ENCODE assay signal across 22 mouse cellular contexts in genomic region chr16:17409046-17409445, GRCm38 (mm10). TPM values are rescaled to one million over a fixed set of nuclear protein-coding genes. Genes with fewer than 3 reads are reported as not detected.
DNase-seq lines count a peak whose midpoint lies in the region; ATAC-seq and TF ChIP-seq lines count a peak whose summit lies in the region.
"Had no signal": no experiment of that assay in that cellular context is flagged by ENCODE, and none has a peak within 500 bp of the region (broad histone marks: within the 10 kb centered on the region; RNA-seq: fewer than 3 reads in every experiment).

No protein-coding gene starts in this region.

- dilution Hi-C loops in CH12.LX (cut with MboI; ENCODE audit: extremely low pct_ligation_motif_present, extremely low pct_unique_long_range_greater_than_20kb, low sequenced_read_pairs): no loop called here

- in situ Hi-C loops in CH12.LX (cut with MboI; ENCODE audit: low pct_ligation_motif_present, low pct_unique_long_range_greater_than_20kb, low sequenced_read_pairs): loop anchor here (5.0 kb wide), 1 partner anchor 123 kb away; the partner anchor contains the start of gene Thap7

- no peak for ATAC-seq in lung, postnatal 0 days
- peak; percentile 53; the same call in 1 of the 2 replicates for ATAC-seq in neutrophil, adult 5-6 weeks (ENCODE audit: extremely low read depth, insufficient number of reproducible peaks, low FRiP score, poor library complexity, severe bottlenecking)
- ATAC-seq in forebrain, postnatal 0 days: no peak
- ATAC-seq: forebrain, embryonic 16.5 days; hindbrain, postnatal 0 days; intestine, embryonic 16.5 days had no signal

- intact Hi-C loops in heart, adult 2 months (cut with DNase I): loop anchor here (5.0 kb wide), 1 partner anchor 313 kb away; no protein-coding TSS in a partner anchor
- intact Hi-C loops in heart, postnatal 36 days (cut with DNase I): loop anchor here (10.0 kb wide), 1 partner anchor 204 kb away; the partner anchor contains the start of genes Rimbp3 and Ube2l3

- no peak overlapping the region for H3K9ac ChIP-seq in heart, adult 2 months (ENCODE audit: low read depth, low read length)
- no peak overlapping the region for H3K9ac ChIP-seq in lung, postnatal 0 days (replicated peaks; ENCODE audit: low read depth)
- H3K9ac ChIP-seq in CH12.LX (ENCODE audit: insufficient read depth, low read depth): peak overlapping the region; percentile 7
- H3K9ac ChIP-seq in forebrain, postnatal 0 days: no peak overlapping the region
- H3K9ac ChIP-seq: kidney, embryonic 15.5 days; liver, embryonic 14.5 days; lung, embryonic 15.5 days had no signal

- no peaks in the 10 kb centered on the region for H3K27me3 ChIP-seq in heart, adult 2 months (ENCODE audit: control insufficient read depth, insufficient read depth, low read length)
- H3K27me3 ChIP-seq in lung, postnatal 0 days (replicated peaks; ENCODE audit: insufficient read depth, low read length): no peaks in the 10 kb centered on the region
- no peaks in the 10 kb centered on the region for H3K27me3 ChIP-seq in CH12.LX (replicated peaks)
- no peaks in the 10 kb centered on the region for H3K27me3 ChIP-seq in forebrain, postnatal 0 days (ENCODE audit: insufficient read depth, low read length)
- H3K27me3 ChIP-seq: kidney, embryonic 15.5 days; lung, embryonic 15.5 days had no signal

- no peak for TF ChIP-seq EP300 in heart, adult 2 months (IDR thresholded peaks at IDR 0.05; ENCODE audit: insufficient read depth, low read depth, low read length)
- no peak for TF ChIP-seq EP300 in lung, postnatal 0 days (IDR thresholded peaks at IDR 0.05)
- peak; percentile 92 for TF ChIP-seq EP300 in CH12.LX (IDR thresholded peaks at IDR 0.05; ENCODE audit: low read length)

- DNase-seq in heart, adult 2 months: no peak
- DNase-seq in heart, postnatal 36 days: no peak
- peak; percentile 25 for DNase-seq in lung, postnatal 25 days (ENCODE audit: low spot score)
- DNase-seq in lung, postnatal 0 days (ENCODE audit: low spot score): no peak
- DNase-seq in CH12.LX (ENCODE audit: extremely low read depth): peak; percentile 87
- DNase-seq in forebrain, postnatal 0 days: no peak
- DNase-seq in right cerebral cortex, postnatal 14 days: no peak
- DNase-seq: adrenal gland, postnatal 25 days; cerebellum, adult 11-12 months; cerebellum, postnatal 10 days; gastrocnemius, postnatal 36 days; kidney, postnatal 36 days; midbrain, embryonic 14.5 days; right cerebral cortex, postnatal 25 days had no signal

- no peak; the same call in none of the 2 replicates for TF ChIP-seq RAD21 in CH12.LX (IDR thresholded peaks at IDR 0.05; ENCODE audit: low read depth, low read length)

- TF ChIP-seq POLR2A in heart, adult 2 months (IDR thresholded peaks at IDR 0.05; ENCODE audit: insufficient read depth, low read depth, low read length): no peak
- no peak for TF ChIP-seq POLR2A in CH12.LX (IDR thresholded peaks at IDR 0.05; ENCODE audit: low read depth, low read length)

- peak overlapping the region; percentile 44 for H3K27ac ChIP-seq in heart, adult 2 months
- no peak overlapping the region for H3K27ac ChIP-seq in lung, postnatal 0 days (ENCODE audit: low read length)
- peak overlapping the region; percentile 82 for H3K27ac ChIP-seq in CH12.LX (ENCODE audit: insufficient read depth, low read depth)
- no peak overlapping the region for H3K27ac ChIP-seq in forebrain, postnatal 0 days (ENCODE audit: low read depth, low read length)
- H3K27ac ChIP-seq: embryonic facial prominence, embryonic 10.5 days; hindbrain, postnatal 0 days; kidney, embryonic 15.5 days; liver, embryonic 14.5 days; lung, embryonic 15.5 days had no signal

- H3K36me3 ChIP-seq in heart, adult 2 months (ENCODE audit: control insufficient read depth, insufficient read depth, low read length): peaks cover 1% of the 10 kb centered on the region; the same call in 1 of the 2 replicates
- H3K36me3 ChIP-seq in lung, postnatal 0 days (ENCODE audit: insufficient read depth, low read length): no peaks in the 10 kb centered on the region
- H3K36me3 ChIP-seq in CH12.LX (replicated peaks in 1 of 2; ENCODE audit: control insufficient read depth in 1 of 2, insufficient read depth in 1 of 2, low read length in 1 of 2): peaks cover 0 to 24% of the 10 kb centered on the region in 2 experiments
- H3K36me3 ChIP-seq in forebrain, postnatal 0 days (ENCODE audit: insufficient read depth): 0 out of 2 replicates have a peak, but pooled peaks cover 8% of the 10 kb centered on the region
- H3K36me3 ChIP-seq: embryonic facial prominence, embryonic 10.5 days; kidney, embryonic 15.5 days; lung, embryonic 15.5 days had no signal

- H3K79me2 ChIP-seq in heart, adult 2 months (replicated peaks; ENCODE audit: control insufficient read depth, insufficient read depth, low read length): peaks cover 3% of the 10 kb centered on the region; the same call in 1 of the 2 replicates
- peaks cover 38% of the 10 kb centered on the region for H3K79me2 ChIP-seq in CH12.LX (replicated peaks; ENCODE audit: control insufficient read depth, extremely low read depth, insufficient read depth, poor library complexity, severe bottlenecking)

- H3K4me3 ChIP-seq in heart, adult 2 months: no peak overlapping the region
- H3K4me3 ChIP-seq in lung, postnatal 0 days (ENCODE audit: low read depth, low read length): no peak overlapping the region
- H3K4me3 ChIP-seq in CH12.LX (replicated peaks in 1 of 3; ENCODE audit: low read depth in 2 of 3, low read length in 2 of 3, poor library complexity in 1 of 3): peak overlapping the region in 2 of 3 experiments; percentile 29 to 70
- no peak overlapping the region for H3K4me3 ChIP-seq in forebrain, postnatal 0 days (ENCODE audit: low read depth, low read length)
- H3K4me3 ChIP-seq: embryonic facial prominence, embryonic 10.5 days; kidney, embryonic 15.5 days; lung, embryonic 15.5 days had no signal

- H3K4me1 ChIP-seq in heart, adult 2 months (ENCODE audit: control insufficient read depth, insufficient read depth, low read length): peaks cover 12% of the 10 kb centered on the region
- H3K4me1 ChIP-seq in lung, postnatal 0 days (ENCODE audit: insufficient read depth, low read depth, low read length): peaks cover 14% of the 10 kb centered on the region; the same call in 1 of the 2 replicates
- H3K4me1 ChIP-seq in CH12.LX (ENCODE audit: control insufficient read depth in 1 of 2, insufficient read depth in 2 of 2): peaks cover 18 to 55% of the 10 kb centered on the region in 2 experiments
- peaks cover 18% of the 10 kb centered on the region for H3K4me1 ChIP-seq in forebrain, postnatal 0 days (ENCODE audit: insufficient read depth)

- no peaks in the 10 kb centered on the region for H3K9me3 ChIP-seq in lung, postnatal 0 days (ENCODE audit: low read length)
- H3K9me3 ChIP-seq in CH12.LX (replicated peaks; ENCODE audit: low read length): no peaks in the 10 kb centered on the region
- no peaks in the 10 kb centered on the region for H3K9me3 ChIP-seq in forebrain, postnatal 0 days (ENCODE audit: low read length)
- H3K9me3 ChIP-seq: embryonic facial prominence, embryonic 10.5 days; kidney, embryonic 15.5 days; lung, embryonic 15.5 days had no signal

- 74% methylated on average over 2 of the region's 2 CpGs for WGBS in heart, adult 2 months
- WGBS in lung, postnatal 0 days: 93% methylated on average over 2 of the region's 2 CpGs
- 94% methylated on average over 2 of the region's 2 CpGs for WGBS in forebrain, postnatal 0 days

- H3K4me2 ChIP-seq in lung, postnatal 0 days (replicated peaks; ENCODE audit: low read depth, low read length): no peak overlapping the region
- H3K4me2 ChIP-seq in CH12.LX (ENCODE audit: insufficient read depth, low read depth, poor library complexity, severe bottlenecking): peak overlapping the region; percentile 99
- H3K4me2 ChIP-seq in forebrain, postnatal 0 days (ENCODE audit: low read depth): no peak overlapping the region
- H3K4me2 ChIP-seq: kidney, embryonic 15.5 days; lung, embryonic 15.5 days had no signal

- no peak for TF ChIP-seq CTCF in heart, adult 2 months (IDR thresholded peaks at IDR 0.05)
- TF ChIP-seq CTCF in lung, postnatal 0 days (IDR thresholded peaks at IDR 0.05): no peak
- no peak for TF ChIP-seq CTCF in CH12.LX (conservative IDR thresholded peaks at IDR 0.05 in 1 of 2, IDR thresholded peaks at IDR 0.05 in 1 of 2; ENCODE audit: low read depth in 2 of 2, low read length in 2 of 2)
- TF ChIP-seq CTCF in forebrain, postnatal 0 days (IDR thresholded peaks at IDR 0.05; ENCODE audit: low read depth): no peak

RNA-seq across cellular contexts. Expression of gene Pi4ka, which starts 2.9 kb away (rescaled TPM):
- 10 to 100 TPM; 56.4 to 57.1 TPM for total RNA-seq in heart, adult 2 months (2021)
- 49.0 and 61.2 TPM in 2 replicates for polyA plus RNA-seq in heart, adult 2 months (2012; rRNA removed)
- total RNA-seq in heart, postnatal 36 days (2021): 10 to 100 TPM; 57.2 to 58.4 TPM
- polyA plus RNA-seq in lung, postnatal 0 days (2015; fragmentation: Nextera tagmentation; extraction: Ambion mirVana): 14.2 and 17.1 TPM in 2 replicates
- total RNA-seq in CH12.LX (2012; rRNA removed) (79.4 and 88.4 TPM in 2 replicates), CH12.LX (2014; rRNA removed) (33.2 and 40.5 TPM in 2 replicates)
- 97.2 and 149 TPM in 2 replicates for polyA plus RNA-seq in CH12.LX (2012; ENCODE audit: insufficient read length, low read depth)
- 68.1 and 93.9 TPM in 2 replicates for total RNA-seq in neutrophil, adult 5-6 weeks (2017)
- 106 and 107 TPM in 2 replicates for total RNA-seq in forebrain, postnatal 0 days (2014; rRNA removed)
- polyA plus RNA-seq in forebrain, postnatal 0 days (2015; fragmentation: Nextera tagmentation; extraction: Ambion mirVana): 32.6 and 41.2 TPM in 2 replicates

RNA-seq across cellular contexts. Expression of gene Snap29, which starts 3.3 kb away (rescaled TPM):
- total RNA-seq in heart, adult 2 months (2021): 10 to 100 TPM; 15.5 to 17.0 TPM
- 5.0 and 8.1 TPM in 2 replicates for polyA plus RNA-seq in heart, adult 2 months (2012; rRNA removed)
- total RNA-seq in heart, postnatal 36 days (2021): 10 to 100 TPM; 16.7 to 17.3 TPM
- 11.5 and 13.4 TPM in 2 replicates for polyA plus RNA-seq in lung, postnatal 0 days (2015; fragmentation: Nextera tagmentation; extraction: Ambion mirVana)
- total RNA-seq in CH12.LX (2012; rRNA removed) (21.6 and 23.7 TPM in 2 replicates), CH12.LX (2014; rRNA removed) (37.4 and 38.2 TPM in 2 replicates)
- polyA plus RNA-seq in CH12.LX (2012; ENCODE audit: insufficient read length, low read depth): 47.0 and 47.2 TPM in 2 replicates
- total RNA-seq in neutrophil, adult 5-6 weeks (2017): 67.6 and 74.8 TPM in 2 replicates
- 41.9 and 43.2 TPM in 2 replicates for total RNA-seq in forebrain, postnatal 0 days (2014; rRNA removed)
- 14.5 and 19.9 TPM in 2 replicates for polyA plus RNA-seq in forebrain, postnatal 0 days (2015; fragmentation: Nextera tagmentation; extraction: Ambion mirVana)

RNA-seq across cellular contexts. Expression of gene Crkl, which starts 42.7 kb away (rescaled TPM):
- total RNA-seq in heart, adult 2 months (2021): 10 to 100 TPM; 26.2 to 27.2 TPM
- polyA plus RNA-seq in heart, adult 2 months (2012; rRNA removed): 31.2 and 36.5 TPM in 2 replicates
- 10 to 100 TPM; 23.4 to 27.4 TPM for total RNA-seq in heart, postnatal 36 days (2021)
- 33.1 and 39.6 TPM in 2 replicates for polyA plus RNA-seq in lung, postnatal 0 days (2015; fragmentation: Nextera tagmentation; extraction: Ambion mirVana)
- total RNA-seq in CH12.LX (2012; rRNA removed) (21.6 and 23.5 TPM in 2 replicates), CH12.LX (2014; rRNA removed) (14.5 and 16.9 TPM in 2 replicates)
- 27.3 and 35.6 TPM in 2 replicates for polyA plus RNA-seq in CH12.LX (2012; ENCODE audit: insufficient read length, low read depth)
- total RNA-seq in neutrophil, adult 5-6 weeks (2017): 36.1 and 39.7 TPM in 2 replicates
- total RNA-seq in forebrain, postnatal 0 days (2014; rRNA removed): 31.4 and 55.4 TPM in 2 replicates
- polyA plus RNA-seq in forebrain, postnatal 0 days (2015; fragmentation: Nextera tagmentation; extraction: Ambion mirVana): 44.5 and 60.5 TPM in 2 replicates

Comparison
In these comparisons a context has a peak if more than half of its experiments do, and no peak if none do; other contexts are left out.
1. DNase-seq: peak in lung, postnatal 25 days (single experiment) and CH12.LX (single experiment); none in heart, adult 2 months (0 of 2), heart, postnatal 36 days (0 of 2), lung, postnatal 0 days (single experiment), forebrain, postnatal 0 days (single experiment) and right cerebral cortex, postnatal 14 days (single experiment).
2. H3K27ac ChIP-seq: peak in heart, adult 2 months (single experiment) and CH12.LX (single experiment); none in lung, postnatal 0 days (single experiment) and forebrain, postnatal 0 days (single experiment).
3. H3K4me3 ChIP-seq: peak in CH12.LX (2 of 3); none in heart, adult 2 months (single experiment), lung, postnatal 0 days (single experiment) and forebrain, postnatal 0 days (single experiment).